Mouse (Mus musculus) retina, adult 2 months (tissue): ENCODE measurements around the gene Cep104.

Experiments
- DNase-seq: peaks from one replicate; pipeline ENCODE4 v3.0.0-alpha.2; 2012; ENCODE audit warnings: low read depth, low spot score

The Cep104 gene

GRCm38 (mm10) chr4:153974431-153975291 is at the start of gene Cep104, which contains the start of gene Dffb:
Gene Cep104 (plus strand): TSS chr4:153975194.
Gene Dffb (minus strand): TSS chr4:153975126.
- DNase-seq, result peak; percentile 89

GRCm38 (mm10) chr4:153928772-153929299 is 46.2 kb upstream of the Cep104 start:
- DNase-seq, result no peak

GRCm38 (mm10) chr4:153929425-153929824 is 45.6 kb upstream of the Cep104 start:
- DNase-seq, result no peak

DNA sequence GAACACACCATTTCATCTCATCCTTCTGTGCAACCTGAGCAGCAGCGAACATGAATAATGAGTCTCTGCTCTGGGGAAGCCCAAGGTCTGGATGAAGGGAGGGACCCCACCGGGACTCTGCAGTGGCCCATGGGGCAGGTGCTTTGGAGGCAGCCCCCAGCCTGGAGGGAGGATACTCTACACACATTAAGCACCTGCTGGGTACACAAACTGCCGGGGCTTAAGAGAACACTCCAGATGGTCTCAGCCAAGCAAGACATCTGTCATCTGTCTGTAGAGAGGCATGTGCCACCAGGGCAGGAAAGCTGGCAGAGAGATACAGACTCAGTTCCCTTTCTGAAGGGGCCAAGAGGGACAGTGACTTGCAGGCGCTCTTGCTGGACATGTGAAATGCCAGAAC is 45.1 kb upstream of the Cep104 start:
- DNase-seq, result no peak

DNA sequence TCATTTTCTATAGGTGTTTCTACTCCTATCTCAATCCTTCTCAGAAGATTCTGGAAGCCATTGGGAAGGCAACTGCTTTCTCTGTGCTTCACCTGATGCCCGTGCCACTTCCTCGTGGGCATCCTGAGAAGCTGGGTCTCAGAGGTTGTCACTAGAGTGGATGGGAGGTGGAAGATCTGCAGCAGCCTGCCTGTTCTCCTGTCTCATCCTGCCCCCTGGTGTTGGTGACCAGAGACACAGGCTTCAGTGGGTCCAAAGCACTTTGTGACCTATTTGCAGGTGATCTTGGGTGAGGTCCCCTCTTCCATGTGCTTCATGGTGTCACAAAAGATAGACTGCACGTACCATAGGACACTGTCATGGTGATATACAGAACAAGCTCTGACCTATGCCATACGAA is 31.8 kb upstream of the Cep104 start:
- peak; percentile 46 for DNase-seq

GRCm38 (mm10) chr4:153944261-153944660 is 30.7 kb upstream of the Cep104 start:
- no peak for DNase-seq

DNA sequence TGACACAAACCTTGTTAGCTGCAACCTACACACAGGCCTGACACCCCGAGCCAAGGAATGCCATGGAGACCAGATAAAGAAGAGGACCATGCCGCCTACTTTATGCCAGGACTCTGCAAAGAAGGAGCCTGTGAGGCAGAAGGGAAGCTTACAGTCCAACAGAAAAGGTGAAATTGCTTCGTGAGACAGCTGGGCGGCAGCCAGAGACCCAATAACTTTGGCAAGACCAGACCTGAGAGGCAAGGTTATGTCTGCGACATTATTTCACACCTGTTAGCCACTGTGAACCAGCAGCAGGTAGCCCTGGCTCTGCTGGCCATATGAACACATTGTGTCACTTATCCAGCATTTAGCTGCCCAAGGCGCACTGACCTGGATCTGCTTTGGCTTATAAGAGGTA is 29.3 kb upstream of the Cep104 start:
- DNase-seq, result no peak

- no peak for DNase-seq
These were observed 24.6 kb upstream of the Cep104 start for GRCm38 (mm10) chr4:153950372-153950771.

DNA sequence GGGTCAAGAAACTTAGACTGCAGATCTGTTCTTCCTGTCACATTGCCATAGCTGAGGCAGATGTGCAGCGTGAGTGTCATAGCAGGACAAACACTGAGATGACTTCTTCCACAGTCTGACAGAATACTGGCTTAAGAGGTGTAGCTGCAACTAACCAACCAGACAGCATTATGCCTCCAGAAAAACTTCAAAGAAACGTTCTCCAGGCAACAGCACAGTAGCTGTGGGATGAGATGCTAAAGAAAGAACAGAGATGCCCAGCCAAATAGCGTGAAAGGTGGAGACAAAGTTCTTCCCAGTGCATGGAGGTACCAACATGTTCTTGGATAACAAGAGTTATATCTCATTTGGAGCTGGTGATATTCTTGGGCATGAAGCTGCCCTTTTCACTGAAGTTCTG is 23.8 kb upstream of the Cep104 start:
- DNase-seq, result no peak

GRCm38 (mm10) chr4:153951692-153952091 is 23.3 kb upstream of the Cep104 start:
- no peak for DNase-seq

- DNase-seq, result peak; percentile 77
These were observed 19.3 kb upstream of the Cep104 start for GRCm38 (mm10) chr4:153955651-153956050.

DNA sequence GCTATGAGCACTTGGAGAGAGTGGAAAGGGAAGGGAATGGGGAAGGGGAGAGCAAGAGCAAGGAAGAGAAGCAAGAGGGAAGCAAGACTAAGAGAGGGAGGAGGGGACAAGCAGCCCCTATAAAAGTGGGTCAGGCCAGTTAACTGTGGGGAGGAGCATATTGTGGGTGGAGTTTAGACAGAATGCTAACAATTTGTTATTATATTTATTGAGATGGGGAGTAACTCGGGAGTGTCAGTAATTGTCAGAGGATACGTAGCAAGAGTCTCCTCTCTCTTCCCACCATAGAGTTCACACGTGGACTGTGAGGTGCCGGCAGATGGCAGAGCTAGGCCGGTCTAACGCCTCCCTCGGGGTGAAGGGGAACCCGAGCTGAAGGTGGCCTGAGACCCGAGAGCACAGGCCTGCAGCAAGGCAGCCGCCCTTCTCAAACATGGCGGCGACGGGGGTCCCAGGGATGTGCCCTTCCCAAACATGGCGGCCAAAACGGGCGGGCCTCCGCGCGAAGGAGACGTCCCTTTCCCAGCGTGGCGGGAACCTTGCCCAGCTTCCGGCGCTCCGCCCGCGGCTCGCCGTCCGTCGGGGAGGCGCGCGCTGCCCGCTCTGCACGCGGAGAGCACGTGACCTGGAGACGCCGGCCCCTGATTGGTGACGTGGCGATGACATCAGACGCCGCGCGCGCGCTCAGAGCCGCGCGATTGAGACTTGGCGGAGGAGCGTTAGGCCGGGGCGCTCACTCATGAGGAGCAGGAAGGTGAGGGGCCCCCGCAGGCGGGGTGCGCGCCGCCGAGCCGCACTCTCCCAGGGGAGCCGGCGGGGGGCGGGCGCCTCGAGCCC is 18.2 kb upstream of the Cep104 start, which contains the start of gene A430005L14Rik:
TSS of gene A430005L14Rik (plus strand) at position 669 of the 837 bp plus-strand sequence.
- DNase-seq, result peak; percentile 92

GRCm38 (mm10) chr4:153957444-153958250 is 17.3 kb upstream of the Cep104 start:
- DNase-seq, result no peak

GRCm38 (mm10) chr4:153962631-153963030 is 12.4 kb upstream of the Cep104 start:
- no peak for DNase-seq

GRCm38 (mm10) chr4:153966651-153967050 is 8.3 kb upstream of the Cep104 start:
- DNase-seq, result no peak

GRCm38 (mm10) chr4:153967556-153967955 is 7.4 kb upstream of the Cep104 start:
- DNase-seq, result no peak

- DNase-seq, result no peak
These were observed 6.9 kb upstream of the Cep104 start for GRCm38 (mm10) chr4:153968063-153968462.

DNA sequence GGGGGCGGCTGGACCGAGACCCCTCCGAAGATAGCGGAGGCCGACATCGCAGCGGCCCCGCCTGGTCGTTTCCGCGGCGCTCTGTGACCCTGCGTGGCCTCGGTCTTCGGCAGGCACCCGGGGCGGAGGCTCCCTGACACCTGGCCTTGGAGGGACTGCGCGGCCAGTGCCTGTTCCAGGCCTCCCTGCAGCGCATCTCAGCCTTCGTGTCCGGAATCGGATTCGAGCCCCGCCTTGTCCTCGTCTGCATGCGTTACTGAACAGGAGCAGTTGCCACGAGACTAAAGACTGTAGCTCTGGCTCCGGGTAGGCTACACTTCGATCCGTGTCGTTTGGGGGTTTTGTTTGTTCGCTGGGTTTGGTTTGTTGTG is 283 bp downstream of the Cep104 start:
- DNase-seq, result no peak

DNA sequence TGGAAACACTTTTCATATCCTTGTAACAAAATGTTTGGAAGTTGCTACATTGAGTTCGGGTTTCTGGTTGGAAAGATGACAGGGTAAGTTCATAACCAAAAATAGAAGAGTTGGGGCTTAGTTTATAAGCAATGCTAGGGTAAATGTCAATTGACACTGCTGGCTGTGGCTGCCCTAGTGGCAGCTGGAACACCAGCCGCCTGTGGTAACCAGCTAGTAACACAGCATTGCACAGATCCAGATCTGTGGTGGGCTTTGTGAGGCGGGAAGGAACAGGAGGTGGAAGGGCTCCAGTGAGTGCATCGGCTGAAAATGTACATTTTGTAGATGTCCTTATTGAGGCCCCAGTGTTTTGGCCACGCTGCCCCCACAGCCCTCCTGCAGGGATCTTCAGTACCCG is 774 bp downstream of the Cep104 start:
- DNase-seq, result no peak

DNA sequence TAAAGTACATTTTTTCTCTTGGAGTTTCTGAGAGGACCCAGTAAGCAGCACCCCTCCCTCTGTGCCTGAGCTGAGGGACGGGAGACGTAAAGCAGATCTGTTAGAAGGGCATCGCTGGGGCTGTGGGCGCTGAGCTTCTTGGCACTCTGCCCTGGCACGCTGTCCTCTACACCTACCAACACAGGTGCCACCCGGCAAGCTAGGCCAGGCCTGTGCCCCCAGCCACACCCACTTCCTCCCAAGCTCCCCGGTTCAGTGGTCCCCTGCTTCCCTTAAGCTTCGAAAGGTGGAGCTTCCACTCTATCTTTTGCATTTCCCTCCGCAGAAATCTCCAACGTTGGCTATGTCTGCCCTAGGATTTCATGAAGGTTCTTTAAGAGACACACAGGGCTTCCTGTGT is 4.2 kb downstream of the Cep104 start:
- no peak for DNase-seq

- DNase-seq, result no peak
These were observed 5.5 kb downstream of the Cep104 start for GRCm38 (mm10) chr4:153980470-153980869.
